Mouse (Mus musculus) neural tube, embryonic 13.5 days (tissue): ENCODE measurements around the gene Acaca. TPM values are rescaled to one million over a fixed set of nuclear protein-coding genes. Genes with fewer than 3 reads are reported as not detected.
A peak's percentile ranks its signal among the peaks of the same experiment; 100 is the strongest.
"Not testable (repeated sequence)": the region's sequence is repeated elsewhere in the genome, so short reads cannot be mapped to it uniquely, and the experiment has no call there.

Experiments used
- ATAC-seq: fragments of 200-750 bp; cut with Nextera tagmentation; 2 replicates; pipeline ENCODE4 v1.8.0; 2017; ENCODE audit warnings: low read depth, mild to moderate bottlenecking, moderate TSS enrichment, moderate library complexity
- H3K27ac ChIP-seq: fragments of 300-500 bp; sonication (generic); replicated peaks from 2 replicates; pipeline ENCODE4 v1.5.1; 2015; ENCODE audit warnings: moderate library complexity, mild to moderate bottlenecking, inconsistent platforms
- H3K27me3 ChIP-seq: fragments of 300-500 bp; sonication (generic); 2 replicates; pipeline ENCODE4 v1.6.1; 2015; ENCODE audit warnings: mild to moderate bottlenecking, inconsistent platforms
- H3K36me3 ChIP-seq: fragments of 300-500 bp; sonication (generic); 2 replicates; pipeline ENCODE4 v1.6.1; 2015; ENCODE audit warnings: mild to moderate bottlenecking, inconsistent platforms
- H3K4me1 ChIP-seq: fragments of 300-500 bp; sonication (generic); replicated peaks from 2 replicates; pipeline ENCODE4 v1.6.1; 2015; ENCODE audit warnings: inconsistent platforms
- H3K4me2 ChIP-seq: fragments of 300-500 bp; sonication (generic); 2 replicates; pipeline ENCODE4 v1.6.1; 2015; ENCODE audit warnings: inconsistent platforms, mild to moderate bottlenecking, moderate library complexity
- H3K4me3 ChIP-seq: fragments of 300-500 bp; sonication (generic); 2 replicates; pipeline ENCODE4 v1.5.1; 2015; ENCODE audit warnings: mild to moderate bottlenecking, inconsistent platforms
- H3K9ac ChIP-seq: fragments of 300-500 bp; sonication (generic); 2 replicates; pipeline ENCODE4 v1.6.1; 2015; ENCODE audit warnings: moderate library complexity, mild to moderate bottlenecking, inconsistent platforms
- H3K9me3 ChIP-seq: fragments of 300-500 bp; sonication (generic); 2 replicates; pipeline ENCODE4 v1.6.1; 2016; ENCODE audit warnings: inconsistent platforms
- WGBS: fragments of 180-500 bp; shearing (Covaris S2); methylation state at CpG from one replicate; pipeline ENCODE4 v1.1.7; 2015; 5-methylcytosine and 5-hydroxymethylcytosine counted together
- polyA plus RNA-seq: library from polyadenylated mRNA; unstranded; fragments of >200 nt; fragmentation: Nextera tagmentation; extraction: Ambion mirVana; gene quantifications from 2 replicates; pipeline ENCODE4 v1.2.1, GENCODE M21; 2015

Gene Acaca
- polyA plus RNA-seq, 1 experiment from 2014 or later = 22.6 TPM

DNA sequence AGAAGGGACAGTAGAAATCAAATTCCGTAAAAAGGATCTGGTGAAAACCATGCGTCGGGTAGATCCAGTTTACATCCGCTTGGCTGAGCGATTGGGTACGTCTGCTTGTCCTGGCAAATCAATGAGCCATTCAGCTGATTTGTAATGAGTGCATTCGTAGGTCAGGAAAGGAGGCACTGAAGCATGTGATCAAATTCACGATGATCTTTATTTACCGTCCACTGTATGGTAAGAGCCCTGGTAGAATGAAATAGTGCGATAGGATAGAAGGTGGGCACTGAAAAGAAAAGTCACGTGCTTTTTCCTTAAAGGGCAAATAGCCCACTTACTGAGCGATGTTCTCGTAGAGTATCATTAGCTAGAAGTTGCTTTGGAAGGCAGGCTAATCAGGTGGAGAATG lies 253.0 kb downstream of the Acaca start:
- peak overlapping the region; percentile 28; the same call in 1 of the 2 replicates for H3K4me2 ChIP-seq
- H3K9me3 ChIP-seq = no peaks in the 10 kb centered on the region
- no peak overlapping the region for H3K9ac ChIP-seq
- 24% methylated on average over 13 of the region's 13 CpGs for WGBS
- H3K27me3 ChIP-seq = no peaks in the 10 kb centered on the region
- peak overlapping the region; percentile 80 for H3K27ac ChIP-seq
- ATAC-seq = peak; percentile 67; the same call in 1 of the 2 replicates
- peaks cover 46% of the 10 kb centered on the region for H3K4me1 ChIP-seq
- H3K36me3 ChIP-seq = no peaks in the 10 kb centered on the region
- no peak overlapping the region for H3K4me3 ChIP-seq

DNA sequence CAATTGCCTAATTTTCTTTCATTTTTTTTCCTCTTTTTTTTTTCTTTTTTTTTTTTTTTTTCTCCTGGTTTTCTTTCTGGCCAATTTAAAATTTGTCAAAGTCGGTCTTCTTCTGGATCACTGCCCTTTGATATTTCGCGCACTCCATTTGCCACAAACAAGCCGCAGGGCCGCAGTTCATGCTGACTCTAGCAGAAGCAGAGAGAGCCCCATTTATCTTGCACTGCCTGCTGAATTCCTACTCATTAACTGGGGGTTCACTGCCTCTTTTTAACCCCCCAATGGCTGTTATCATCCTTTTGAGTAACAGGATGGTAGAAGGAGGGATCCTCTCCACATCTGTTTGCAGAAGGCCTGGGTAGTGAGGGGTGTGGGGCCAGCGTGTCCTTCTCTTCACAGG lies 254.4 kb downstream of the Acaca start:
- H3K4me3 ChIP-seq = no peak overlapping the region
- no peaks in the 10 kb centered on the region for H3K9me3 ChIP-seq
- H3K27me3 ChIP-seq = no peaks in the 10 kb centered on the region
- H3K36me3 ChIP-seq = no peaks in the 10 kb centered on the region
- 0 out of 2 replicates have a peak, but pooled peaks have one; percentile 53 for ATAC-seq
- H3K4me2 ChIP-seq = no peak overlapping the region
- peak overlapping the region; percentile 80 for H3K27ac ChIP-seq
- peaks cover 50% of the 10 kb centered on the region for H3K4me1 ChIP-seq
- WGBS = 36% methylated on average over 6 of the region's 6 CpGs
- H3K9ac ChIP-seq = no peak overlapping the region

DNA sequence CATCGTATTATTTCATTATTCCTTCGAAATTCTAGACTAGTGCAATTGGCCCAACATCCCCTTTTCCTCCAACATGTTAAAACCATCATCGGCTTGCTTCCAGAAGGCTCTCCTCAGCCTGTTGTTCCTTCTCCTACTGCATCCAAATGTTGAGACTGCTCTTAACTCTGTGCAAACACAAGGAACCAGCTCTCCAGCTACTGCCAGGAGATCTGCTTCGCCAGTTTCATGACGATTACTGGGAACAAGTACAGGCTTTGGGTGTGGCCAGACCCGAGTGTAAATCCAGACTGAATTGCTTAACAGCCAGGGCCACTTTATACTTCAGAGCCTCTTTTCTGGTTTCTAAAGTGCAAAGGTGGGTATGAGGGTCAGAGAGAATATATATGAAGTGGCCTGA lies 259.9 kb downstream of the Acaca start:
- Histone ChIP-seq H3K4me1 (peaks cover 31% of the 10 kb centered on the region), H3K9me3 (no peaks in the 10 kb centered on the region), H3K9ac (no peak overlapping the region), H3K4me2 (no peak overlapping the region), H3K27ac (peak overlapping the region; percentile 6; the same call in 1 of the 2 replicates), H3K27me3 (no peaks in the 10 kb centered on the region), H3K4me3 (no peak overlapping the region), H3K36me3 (peaks cover 13% of the 10 kb centered on the region)
- WGBS = 82% methylated on average over 6 of the region's 6 CpGs
- ATAC-seq = no peak

DNA sequence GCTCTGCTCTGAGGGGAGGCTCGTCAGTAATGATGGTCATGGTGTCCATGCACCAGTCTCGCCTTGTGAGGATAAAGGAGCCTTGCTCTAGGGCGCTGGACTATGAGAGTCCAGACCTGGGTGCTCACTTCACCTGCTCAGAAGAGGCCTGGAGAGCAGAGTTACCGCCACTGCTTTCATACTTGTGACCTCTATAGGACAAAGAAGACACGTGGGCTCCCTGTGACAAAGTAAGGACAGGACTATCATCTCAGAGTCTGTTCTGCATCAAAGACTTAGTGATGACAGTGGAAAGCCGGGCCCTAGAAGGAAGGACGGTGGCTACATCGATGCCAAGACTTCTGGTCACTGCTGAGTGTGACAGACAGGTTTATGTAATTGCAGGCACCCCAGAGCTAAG lies 261.7 kb downstream of the Acaca start:
- 86% methylated on average over 8 of the region's 8 CpGs for WGBS
- no peak overlapping the region for H3K4me2 ChIP-seq
- ATAC-seq = no peak
- peaks cover 42% of the 10 kb centered on the region for H3K4me1 ChIP-seq
- no peak overlapping the region for H3K9ac ChIP-seq
- H3K27ac ChIP-seq = no peak overlapping the region
- no peaks in the 10 kb centered on the region for H3K9me3 ChIP-seq
- H3K36me3 ChIP-seq = peaks cover 19% of the 10 kb centered on the region
- no peaks in the 10 kb centered on the region for H3K27me3 ChIP-seq
- H3K4me3 ChIP-seq = no peak overlapping the region

DNA sequence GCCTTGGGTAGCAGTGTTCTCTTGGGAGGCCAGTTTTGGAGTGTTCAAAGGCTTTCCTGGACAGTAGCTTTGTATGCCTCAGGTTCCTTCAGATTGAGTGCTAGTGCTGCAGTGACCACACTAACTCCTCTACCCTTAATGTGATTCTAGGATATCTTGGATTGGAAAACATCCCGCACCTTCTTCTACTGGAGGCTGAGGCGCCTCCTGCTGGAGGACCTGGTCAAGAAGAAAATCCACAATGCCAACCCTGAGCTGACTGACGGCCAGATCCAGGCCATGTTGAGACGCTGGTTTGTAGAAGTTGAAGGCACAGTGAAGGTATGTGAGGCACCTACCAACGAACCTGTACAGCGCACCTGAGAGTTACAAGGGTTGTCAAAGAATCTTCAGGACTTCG lies 262.6 kb downstream of the Acaca start:
- not testable (repeated sequence) for H3K9me3 ChIP-seq, ATAC-seq, H3K27me3 ChIP-seq, H3K9ac ChIP-seq, H3K4me3 ChIP-seq, H3K27ac ChIP-seq, H3K4me2 ChIP-seq
- Histone ChIP-seq H3K4me1 (peaks cover 44% of the 10 kb centered on the region), H3K36me3 (peaks cover 19% of the 10 kb centered on the region)
- 81% methylated on average over 7 of the region's 7 CpGs for WGBS

DNA sequence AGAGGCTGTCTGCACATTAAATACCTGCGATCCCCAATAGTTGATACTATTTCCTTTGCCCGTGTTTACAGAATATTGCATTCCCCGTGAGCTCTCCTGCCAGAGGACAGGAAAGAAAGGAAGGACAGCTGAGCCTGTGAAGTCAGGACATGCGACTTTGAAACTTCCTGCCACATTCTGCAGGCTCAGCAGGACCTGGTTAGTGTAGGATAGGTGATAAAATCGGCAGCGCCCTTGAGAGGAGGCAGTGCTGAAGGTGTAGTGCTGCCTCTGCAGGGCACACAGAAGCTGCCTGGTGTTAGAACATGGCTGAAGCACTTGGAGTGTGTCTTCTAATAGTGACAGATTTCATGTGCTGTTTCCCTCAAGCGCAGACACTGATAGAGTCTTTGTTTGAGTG lies 264.1 kb downstream of the Acaca start:
- 74% methylated on average over 7 of the region's 7 CpGs for WGBS
- peaks cover 49% of the 10 kb centered on the region for H3K4me1 ChIP-seq
- no peak overlapping the region for H3K9ac ChIP-seq
- no peaks in the 10 kb centered on the region for H3K27me3 ChIP-seq
- peak overlapping the region; percentile 38 for H3K27ac ChIP-seq
- H3K36me3 ChIP-seq = peaks cover 24% of the 10 kb centered on the region
- H3K9me3 ChIP-seq = no peaks in the 10 kb centered on the region
- no peak overlapping the region for H3K4me2 ChIP-seq
- H3K4me3 ChIP-seq = no peak overlapping the region
- no peak for ATAC-seq

DNA sequence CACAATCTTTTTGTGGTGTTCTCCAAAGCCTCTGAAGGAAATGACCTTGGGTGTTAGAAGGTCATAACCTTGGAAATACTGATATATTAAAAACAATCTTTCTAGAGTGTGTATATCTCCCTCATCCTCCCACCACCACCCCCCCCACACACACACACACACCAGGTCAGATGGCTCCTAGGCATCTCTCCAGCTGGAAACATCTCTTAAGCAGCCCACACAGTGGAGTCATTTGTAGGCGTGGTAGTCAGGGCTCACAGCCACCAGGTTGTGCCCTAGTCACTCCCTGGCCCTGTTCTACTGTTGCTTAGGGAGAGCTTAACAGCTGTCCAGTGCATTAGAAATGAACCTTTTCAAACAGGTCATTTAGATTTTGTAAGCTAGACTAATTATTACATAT lies 265.5 kb downstream of the Acaca start:
- no peaks in the 10 kb centered on the region for H3K27me3 ChIP-seq
- peaks cover 31% of the 10 kb centered on the region for H3K36me3 ChIP-seq
- peaks cover 40% of the 10 kb centered on the region for H3K4me1 ChIP-seq
- no peak for ATAC-seq
- H3K9ac ChIP-seq = no peak overlapping the region
- H3K4me2 ChIP-seq = no peak overlapping the region
- H3K9me3 ChIP-seq = no peaks in the 10 kb centered on the region
- 79% methylated on average over 1 of the region's 1 CpGs for WGBS
- no peak overlapping the region; the same call in 1 of the 2 replicates for H3K27ac ChIP-seq
- H3K4me3 ChIP-seq = no peak overlapping the region

DNA sequence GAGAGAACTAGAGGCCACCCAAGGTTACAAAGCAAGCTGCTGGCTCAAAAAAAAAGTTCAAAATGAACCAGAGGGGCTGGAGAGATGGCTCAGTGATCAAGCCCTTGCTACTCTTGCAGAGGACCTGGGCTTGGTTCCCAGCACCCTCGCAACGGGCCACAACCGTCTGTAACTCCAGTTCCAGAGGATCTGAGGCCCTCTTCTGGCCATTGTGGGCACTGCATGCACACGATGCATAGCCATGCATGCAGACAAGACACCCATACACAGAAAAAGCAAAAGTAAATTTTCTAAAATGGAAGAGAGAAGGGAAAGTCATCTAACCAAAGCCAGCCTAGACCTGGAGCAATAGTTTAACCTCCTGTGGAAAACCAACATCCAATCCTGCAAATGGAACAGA lies 277.3 kb downstream of the Acaca start:
- 92% methylated on average over 4 of the region's 4 CpGs for WGBS
- ATAC-seq = no peak
- Histone ChIP-seq H3K4me3 (no peak overlapping the region), H3K4me1 (peaks cover 26% of the 10 kb centered on the region), H3K36me3 (no peaks in the 10 kb centered on the region; the same call in 1 of the 2 replicates), H3K9me3 (no peaks in the 10 kb centered on the region; the same call in 1 of the 2 replicates), H3K27me3 (no peaks in the 10 kb centered on the region), H3K4me2 (no peak overlapping the region), H3K27ac (no peak overlapping the region), H3K9ac (no peak overlapping the region)

DNA sequence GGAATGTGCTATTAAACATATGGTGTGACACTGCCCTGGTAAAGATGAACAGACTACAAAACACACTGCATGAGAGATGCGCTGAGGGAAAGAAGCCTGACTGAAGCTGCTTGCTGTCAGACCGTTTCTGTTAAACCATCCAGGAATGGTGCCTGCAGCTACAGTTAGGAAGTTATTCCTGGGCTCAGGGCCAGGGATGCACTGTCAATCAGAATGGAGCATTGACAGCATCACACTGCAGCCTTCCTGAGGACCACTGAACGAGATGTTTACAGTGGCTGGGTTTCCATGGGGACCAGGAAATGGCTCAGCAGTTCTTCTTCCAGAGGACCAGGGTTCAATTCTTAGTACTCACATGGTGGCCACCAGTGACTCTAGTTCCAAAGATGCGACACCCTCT lies 280.9 kb downstream of the Acaca start:
- H3K9ac ChIP-seq = no peak overlapping the region
- no peak overlapping the region for H3K4me3 ChIP-seq
- no peaks in the 10 kb centered on the region for H3K36me3 ChIP-seq
- ATAC-seq = no peak
- H3K9me3 ChIP-seq = no peaks in the 10 kb centered on the region; the same call in 1 of the 2 replicates
- 56% methylated on average over 4 of the region's 4 CpGs for WGBS
- H3K27me3 ChIP-seq = no peaks in the 10 kb centered on the region
- no peak overlapping the region for H3K4me2 ChIP-seq
- peak overlapping the region; percentile 52; the same call in 1 of the 2 replicates for H3K27ac ChIP-seq
- peaks cover 29% of the 10 kb centered on the region for H3K4me1 ChIP-seq

DNA sequence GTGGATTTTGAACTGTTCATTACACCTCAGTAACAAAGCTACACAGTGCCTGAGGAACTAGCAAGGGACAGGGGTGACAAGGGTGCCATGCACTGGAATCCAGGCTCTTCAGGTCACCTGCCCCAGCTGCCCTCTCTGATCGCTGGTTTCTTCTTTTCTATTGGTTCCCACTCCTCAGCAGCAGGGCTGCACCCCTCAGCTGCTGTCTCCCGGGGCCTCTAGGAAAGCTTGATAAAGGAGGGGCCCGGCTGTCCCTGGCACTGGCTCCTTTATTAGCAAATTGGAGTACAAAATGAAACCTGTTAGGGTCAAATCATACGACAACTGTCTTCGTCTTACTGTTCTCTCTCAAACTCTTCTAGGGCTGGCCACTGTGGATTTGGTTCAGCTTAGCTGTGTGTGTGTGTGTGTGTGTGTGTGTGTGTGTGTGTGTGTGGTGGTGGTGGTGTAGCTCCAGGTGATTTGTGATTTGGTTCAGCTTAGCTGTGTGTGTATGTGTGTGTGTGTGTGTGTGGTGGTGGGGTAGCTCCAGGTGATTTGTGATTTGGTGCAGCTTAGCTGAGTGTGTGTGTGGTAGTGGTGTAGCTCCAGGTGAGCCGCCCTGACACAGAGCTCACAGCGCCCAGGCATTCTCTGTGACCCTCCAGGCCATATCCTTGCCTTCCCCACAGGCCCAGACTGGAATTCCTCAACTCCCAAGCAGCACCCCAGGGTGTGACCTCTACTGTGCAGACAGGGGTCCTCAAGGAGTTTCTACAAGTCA lies 281.6 kb downstream of the Acaca start:
- H3K36me3 ChIP-seq = no peaks in the 10 kb centered on the region
- ATAC-seq = no peak
- H3K4me3 ChIP-seq = no peak overlapping the region
- H3K9ac ChIP-seq = no peak overlapping the region
- no peaks in the 10 kb centered on the region for H3K27me3 ChIP-seq
- H3K4me2 ChIP-seq = no peak overlapping the region
- peak overlapping the region; percentile 34; the same call in 1 of the 2 replicates for H3K27ac ChIP-seq
- peaks cover 29% of the 10 kb centered on the region for H3K4me1 ChIP-seq
- no peaks in the 10 kb centered on the region; the same call in 1 of the 2 replicates for H3K9me3 ChIP-seq
- WGBS = 63% methylated on average over 7 of the region's 7 CpGs

DNA sequence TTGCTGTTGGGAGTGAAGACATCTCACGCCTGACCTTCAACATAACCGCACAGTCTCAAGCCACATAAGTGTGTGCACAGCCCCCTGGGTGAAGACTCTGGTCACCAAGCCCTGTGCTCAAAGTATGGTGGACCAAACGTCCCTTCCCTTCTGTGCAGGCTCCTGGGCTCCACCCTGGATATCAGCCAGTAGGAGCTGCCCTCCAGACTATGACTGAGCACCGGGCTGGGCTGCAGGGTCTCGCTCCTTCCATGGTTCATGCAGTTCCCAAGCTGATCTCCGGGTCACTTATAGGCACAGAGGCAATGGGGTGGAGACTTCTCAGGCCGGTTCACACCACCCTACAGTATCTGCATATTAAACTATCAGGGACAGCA lies 282.2 kb downstream of the Acaca start:
- Histone ChIP-seq H3K4me3 (no peak overlapping the region), H3K9me3 (no peaks in the 10 kb centered on the region; the same call in 1 of the 2 replicates), H3K4me1 (peaks cover 29% of the 10 kb centered on the region), H3K27ac (peak overlapping the region; percentile 34; the same call in 1 of the 2 replicates), H3K27me3 (no peaks in the 10 kb centered on the region), H3K4me2 (no peak overlapping the region), H3K36me3 (no peaks in the 10 kb centered on the region), H3K9ac (no peak overlapping the region)
- WGBS = 63% methylated on average over 7 of the region's 7 CpGs
- ATAC-seq = peak; percentile 59; the same call in 1 of the 2 replicates

DNA sequence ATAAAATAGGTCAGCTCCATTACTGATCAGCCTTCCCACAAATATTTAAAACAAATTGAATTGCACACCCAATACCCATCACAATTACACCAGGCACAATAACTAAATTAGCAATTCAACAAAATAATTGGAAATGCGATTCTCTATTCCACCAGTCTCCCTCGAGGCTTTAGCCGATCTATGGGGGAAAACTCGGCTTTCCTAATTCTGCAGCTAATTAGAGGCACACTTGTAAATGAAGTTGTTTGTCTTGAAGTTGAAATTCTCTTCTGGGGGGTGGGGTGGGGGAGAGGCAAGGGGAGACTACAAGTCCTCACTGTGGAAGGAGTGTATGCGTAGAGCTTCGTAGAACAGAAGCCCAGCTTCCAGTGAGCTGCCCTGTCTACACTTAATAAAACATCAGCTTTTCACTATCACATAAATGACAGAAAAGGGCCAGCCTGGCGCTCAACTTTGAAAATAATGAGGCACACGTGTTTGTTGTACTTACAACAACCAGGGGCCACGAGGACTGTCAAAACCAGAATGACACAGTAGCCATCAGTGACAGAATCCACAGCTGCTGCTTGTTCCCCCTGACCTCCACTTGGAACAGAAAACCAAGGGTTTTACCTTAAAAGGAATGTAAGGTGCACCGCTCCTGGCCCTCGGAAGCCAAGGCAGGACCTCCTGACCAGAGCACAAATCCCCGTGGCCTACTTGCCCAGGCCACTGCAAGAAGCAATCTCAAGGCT lies 282.9 kb downstream of the Acaca start:
- no peak overlapping the region for H3K4me3 ChIP-seq
- WGBS = 53% methylated on average over 12 of the region's 12 CpGs
- H3K4me1 ChIP-seq = peaks cover 29% of the 10 kb centered on the region
- ATAC-seq = no peak
- H3K27ac ChIP-seq = peak overlapping the region; percentile 73
- H3K4me2 ChIP-seq = no peak overlapping the region
- H3K9me3 ChIP-seq = no peaks in the 10 kb centered on the region
- H3K9ac ChIP-seq = 0 out of 2 replicates have a peak overlapping the region, but pooled peaks have one; percentile 3
- H3K27me3 ChIP-seq = no peaks in the 10 kb centered on the region
- H3K36me3 ChIP-seq = no peaks in the 10 kb centered on the region
